Mouse (Mus musculus) gastrocnemius, postnatal 14 days (tissue): ENCODE data around the gene Nup43. TPM values are rescaled to one million over a fixed set of nuclear protein-coding genes. Genes with fewer than 3 reads are reported as not detected.
"Not testable (repeated sequence)": the region's sequence is repeated elsewhere in the genome, so short reads cannot be mapped to it uniquely, and the experiment has no call there.

Experiments
- DNase-seq: peaks from one replicate; pipeline ENCODE4 v3.0.0; 2021; ENCODE audit warnings: mixed read lengths
- intact Hi-C: fragments of 180-260 bp; cut with DNase I; formaldehyde crosslinking; loops from one replicate; pipeline ENCODE4 v1.15.1; 2025; ENCODE audit warnings: low total_unique reads
- long read RNA-seq, 2 experiments: library from polyadenylated mRNA; stranded (forward); transcript quantifications; one replicate each; pipeline ENCODE4 v2.0.0; 2021
- total RNA-seq, 2 experiments: library from RNA; stranded (reverse); gene quantifications; 2 replicates each; pipeline ENCODE4 v1.2.3; 2021

Gene Nup43
- 1 to 10 TPM; 4.7 to 5.8 TPM for total RNA-seq
- long read RNA-seq, experiment 1, transcript Nup43-201 (8 exons, 1,286 nt): major isoform, 6 of 8 reads
- long read RNA-seq, experiment 1, partial matches to known transcripts: 1 of 8 reads
- long read RNA-seq, experiment 1, other reads (novel, unspliced or antisense): 1 of 8 reads
- long read RNA-seq, experiment 2, partial matches to known transcripts: 0 of 3 reads
- long read RNA-seq, experiment 2, other reads (novel, unspliced or antisense): 0 of 3 reads

DNA sequence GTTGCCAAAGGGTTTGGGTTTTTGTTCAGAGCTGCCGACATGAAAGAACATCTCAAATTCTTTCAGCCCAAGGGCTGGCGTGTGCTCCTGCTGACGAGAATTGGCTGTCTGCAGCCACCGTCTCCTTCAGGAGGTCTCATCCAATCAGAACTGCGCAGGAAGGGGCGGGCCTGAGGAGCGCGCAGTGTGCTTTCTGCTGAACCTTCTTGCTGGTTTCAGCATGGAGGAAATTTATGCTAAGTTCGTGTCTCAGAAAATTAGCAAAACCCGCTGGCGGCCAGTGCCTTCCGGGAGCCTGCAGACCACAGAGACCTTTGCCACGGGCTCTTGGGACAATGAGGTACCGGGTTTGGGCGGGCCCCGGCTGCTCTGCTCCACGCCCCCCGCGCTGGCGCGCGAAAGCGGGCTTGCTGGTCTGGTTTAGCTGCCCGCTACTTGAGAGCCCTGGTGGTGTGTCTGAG lies at the start of gene Nup43:
Gene Nup43, plus strand, starts transcription at position 162 of the 461 bp plus-strand sequence.
- peak; percentile 89 for DNase-seq
- intact Hi-C loops: no loop called here

GRCm38 (mm10) chr10:7617556-7617955 lies 49.7 kb upstream of the Nup43 start:
- intact Hi-C loops, DNase-seq: not testable (repeated sequence)

DNA sequence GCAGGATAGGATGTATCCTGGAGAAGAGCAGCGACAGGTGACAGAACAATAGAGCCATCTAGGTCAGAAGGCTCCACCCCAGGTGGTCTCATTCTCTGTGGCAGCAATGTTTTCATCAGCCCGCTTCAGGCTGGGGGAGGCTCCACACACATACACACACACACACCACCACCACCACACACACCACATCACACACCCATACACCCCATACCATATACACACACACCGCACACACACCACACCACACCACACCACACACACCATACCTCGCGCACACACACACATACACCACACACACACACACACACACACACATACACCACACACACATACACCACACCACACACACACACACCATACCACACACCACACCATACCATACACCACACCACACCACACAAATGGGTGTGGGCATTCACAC lies 47.5 kb upstream of the Nup43 start:
- intact Hi-C loops: no loop called here
- DNase-seq: no peak

GRCm38 (mm10) chr10:7620723-7621122 lies 46.6 kb upstream of the Nup43 start:
- DNase-seq: no peak
- intact Hi-C loops: no loop called here

DNA sequence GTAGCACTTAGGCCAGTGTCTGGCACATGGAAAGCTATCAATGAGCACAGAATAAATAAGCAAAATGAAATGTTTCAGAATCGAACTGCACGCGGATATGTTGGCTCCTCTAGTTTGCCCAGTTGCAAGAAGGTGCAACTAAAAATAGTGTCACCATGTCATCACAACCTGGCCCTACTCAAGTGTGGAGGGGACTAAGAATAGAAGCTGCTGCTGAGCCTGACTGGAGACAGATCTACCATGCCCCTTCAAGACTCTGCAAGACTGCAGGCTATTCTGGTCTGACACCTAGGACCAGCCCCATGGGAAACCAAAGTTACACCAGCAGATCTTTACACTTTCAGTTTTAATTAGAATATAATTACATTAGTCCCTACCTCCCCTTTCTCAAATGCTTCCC lies 44.9 kb upstream of the Nup43 start:
- no peak for DNase-seq

DNA sequence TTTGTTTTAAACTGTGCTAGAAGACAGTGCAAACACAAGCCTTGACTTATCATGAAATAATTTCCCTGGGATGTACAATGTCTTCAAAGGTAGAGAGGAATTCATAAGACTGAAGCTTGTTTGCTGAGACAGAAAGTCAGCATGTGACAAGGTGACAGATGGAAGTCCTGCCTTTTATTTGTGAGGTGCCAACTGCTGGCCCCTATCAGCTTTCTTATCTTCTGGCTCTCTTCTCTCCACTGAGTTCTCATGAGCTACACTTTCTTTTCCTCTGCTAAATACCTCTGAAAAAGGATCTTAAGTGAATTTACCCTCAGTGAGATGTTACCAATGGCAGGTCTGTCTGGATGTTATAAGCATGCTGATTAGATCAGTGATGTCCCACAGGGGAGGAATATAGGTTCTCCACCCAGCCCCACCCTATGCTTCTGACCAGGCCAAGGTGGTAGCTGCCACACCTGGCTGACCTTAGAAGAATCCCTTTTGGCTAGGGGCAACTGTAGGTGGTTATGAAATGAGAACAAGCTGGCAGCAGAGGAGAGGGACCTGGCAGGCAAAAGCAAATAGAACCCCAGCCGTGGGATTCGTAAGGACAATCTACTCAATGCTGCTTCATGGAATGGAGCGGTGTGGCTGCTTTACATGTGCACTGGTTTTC lies 43.3 kb upstream of the Nup43 start:
- no peak for DNase-seq
- intact Hi-C loops: no loop called here

More for the DNA sequence above, 44.9 kb upstream of the Nup43 start:
- intact Hi-C loops: no loop called here

DNA sequence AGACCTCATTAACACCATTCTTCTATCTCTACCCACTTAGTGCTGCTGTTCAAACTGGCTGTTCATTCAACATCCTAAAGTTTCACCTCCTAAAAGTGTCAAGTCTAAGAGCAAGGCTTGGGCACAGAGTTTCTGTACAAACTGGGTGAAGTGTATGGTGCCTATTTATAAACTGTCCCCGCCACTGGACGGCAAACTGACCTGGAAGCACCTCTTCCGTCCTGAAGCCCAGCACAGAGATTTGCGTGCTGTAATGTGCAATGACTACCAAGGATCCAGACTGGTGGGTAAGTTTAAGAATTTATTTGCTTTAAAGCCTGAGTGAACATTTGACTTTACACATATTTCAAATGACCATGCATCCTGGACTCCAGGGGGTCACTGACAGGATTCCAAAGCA lies 38.2 kb upstream of the Nup43 start:
- DNase-seq: no peak
- intact Hi-C loops: no loop called here

DNA sequence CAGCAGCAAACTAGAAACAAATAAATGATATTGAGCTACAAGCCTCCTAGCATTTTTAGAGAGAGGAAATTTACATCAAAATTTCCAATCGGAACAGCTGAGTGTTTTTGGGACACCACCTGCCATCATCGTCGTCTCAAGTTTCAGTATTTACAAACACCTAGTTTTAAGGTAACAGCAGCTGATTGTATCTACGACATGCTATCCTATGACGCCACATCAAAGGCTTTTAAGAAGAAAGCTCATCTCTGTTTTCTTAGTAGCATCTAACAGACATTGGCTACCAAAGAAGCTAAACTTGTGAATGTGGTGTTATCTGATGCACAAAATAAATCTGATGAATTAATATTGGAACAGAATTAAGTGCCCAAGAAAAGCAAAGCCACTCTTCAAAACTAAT lies 37.0 kb upstream of the Nup43 start:
- intact Hi-C loops: no loop called here

DNA sequence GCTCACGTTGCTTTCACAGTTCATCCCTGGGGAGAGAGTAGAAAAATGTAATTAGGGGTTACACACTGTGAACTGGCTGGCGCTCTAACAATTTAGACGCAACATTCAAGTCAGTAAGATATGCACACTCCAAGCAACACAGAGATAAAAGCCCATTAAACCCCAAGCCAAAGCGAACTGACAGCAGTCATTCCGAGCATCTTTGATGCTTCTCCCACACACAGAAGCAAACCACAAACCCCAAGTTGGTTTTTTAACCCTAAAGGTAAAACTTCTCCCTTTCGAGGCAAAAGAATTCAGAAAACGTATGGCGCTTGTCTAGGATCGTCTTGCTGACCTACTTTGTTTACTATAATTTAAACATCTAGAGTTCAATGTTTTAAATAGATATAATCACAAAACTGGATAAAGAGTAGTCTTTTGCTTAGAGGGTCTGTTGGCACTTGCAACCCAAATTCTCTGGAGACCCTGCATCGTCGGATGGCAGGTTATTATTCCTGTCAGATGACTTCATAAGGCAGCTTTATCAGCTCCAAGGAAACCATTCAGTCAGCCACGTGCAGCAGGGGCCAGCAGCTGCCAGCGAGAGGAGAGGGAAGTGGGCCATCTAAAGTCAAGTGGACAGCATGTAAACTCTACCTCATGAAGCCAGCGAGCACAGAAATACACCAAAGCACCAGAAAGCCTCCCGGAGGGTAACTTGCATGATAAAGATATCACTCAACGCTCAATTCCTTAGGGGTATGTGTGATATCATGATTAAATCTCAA lies 36.2 kb upstream of the Nup43 start:
- DNase-seq: no peak
- intact Hi-C loops: no loop called here

More for the DNA sequence above, 37.0 kb upstream of the Nup43 start:
- no peak for DNase-seq

- intact Hi-C loops: no loop called here
- no peak for DNase-seq
These were observed 26.9 kb upstream of the Nup43 start for GRCm38 (mm10) chr10:7640366-7640765.

GRCm38 (mm10) chr10:7645911-7646310 lies 21.4 kb upstream of the Nup43 start:
- no peak for DNase-seq
- intact Hi-C loops: no loop called here

DNA sequence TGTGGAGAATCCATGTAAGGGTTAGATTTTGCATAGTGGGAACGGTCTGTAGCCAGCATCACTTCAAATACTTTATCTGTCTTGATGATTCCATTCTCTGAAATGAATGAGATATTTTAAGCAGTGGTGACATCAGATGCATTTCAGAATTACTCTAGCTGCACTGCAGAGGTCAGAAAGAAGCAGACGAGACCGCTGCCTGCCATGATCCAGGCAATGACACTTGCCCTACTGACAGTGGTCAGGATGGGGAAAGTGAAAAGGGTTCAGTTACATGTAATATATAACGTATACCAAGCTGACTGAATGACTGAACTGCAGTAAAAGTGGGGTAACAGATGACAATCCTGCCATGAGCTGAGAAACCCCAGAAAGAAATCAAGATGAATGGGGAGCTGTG lies 18.2 kb upstream of the Nup43 start:
- intact Hi-C loops: no loop called here
- no peak for DNase-seq

DNA sequence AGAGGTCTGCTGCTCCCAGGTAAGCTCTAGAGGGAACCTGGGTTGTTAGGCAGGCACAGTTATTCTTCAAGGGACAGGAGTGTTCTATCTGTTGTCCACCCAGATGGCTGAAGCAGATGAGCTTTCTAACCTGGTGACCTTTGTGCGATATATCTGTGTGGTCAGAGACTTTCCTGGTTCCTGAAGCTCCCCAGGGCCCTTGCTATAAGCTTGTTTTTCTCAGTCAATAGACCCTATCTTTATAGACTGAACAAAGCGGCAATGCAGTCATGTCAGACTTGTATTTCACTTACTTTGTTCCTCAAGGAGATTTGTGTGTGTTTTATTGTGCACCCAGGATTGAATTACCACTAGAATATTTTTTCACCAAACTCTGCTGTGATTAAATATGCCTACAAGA lies 16.2 kb upstream of the Nup43 start:
- DNase-seq: no peak
- intact Hi-C loops: no loop called here

DNA sequence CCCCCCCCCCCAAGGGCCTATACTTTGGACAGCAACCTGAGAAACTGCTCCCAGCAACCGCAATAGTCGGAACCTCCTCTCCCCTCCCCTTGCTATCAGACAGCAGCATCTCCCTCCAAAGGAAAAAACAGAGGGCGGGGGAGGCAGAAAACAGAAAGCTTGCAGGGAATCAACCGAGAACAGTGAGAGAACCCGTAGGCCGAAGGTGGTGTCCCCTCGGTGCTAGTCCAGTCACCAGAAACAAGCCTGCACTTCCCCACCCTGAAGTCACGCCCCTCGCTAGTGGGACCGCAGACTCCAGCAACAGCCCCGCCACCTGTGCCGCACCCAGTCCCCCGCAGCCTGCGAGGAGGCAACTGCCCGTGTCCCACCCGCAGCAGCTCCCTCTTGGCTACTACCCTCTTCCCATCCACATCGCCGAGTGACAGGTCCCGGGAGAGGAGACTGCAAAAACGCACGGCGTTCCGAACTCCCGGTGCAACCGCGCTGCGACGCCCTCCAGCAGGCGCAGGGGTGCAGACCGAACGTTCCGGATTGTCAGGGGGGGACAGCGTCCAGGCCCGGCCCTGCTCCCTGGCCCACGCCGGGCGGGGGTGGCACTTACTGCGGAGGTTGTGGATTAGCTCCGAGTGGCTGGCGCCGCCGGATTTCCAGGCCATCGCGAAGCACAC lies 4.7 kb upstream of the Nup43 start:
- intact Hi-C loops: no loop called here
- DNase-seq: no peak

GRCm38 (mm10) chr10:7663159-7664026 lies 3.9 kb upstream of the Nup43 start:
- DNase-seq: peak; percentile 93
- intact Hi-C loops: no loop called here

GRCm38 (mm10) chr10:7664027-7664526 lies 3.2 kb upstream of the Nup43 start:
- DNase-seq: no peak
- intact Hi-C loops: no loop called here

GRCm38 (mm10) chr10:7664889-7665288 lies 2.4 kb upstream of the Nup43 start:
- intact Hi-C loops: no loop called here
- no peak for DNase-seq

DNA sequence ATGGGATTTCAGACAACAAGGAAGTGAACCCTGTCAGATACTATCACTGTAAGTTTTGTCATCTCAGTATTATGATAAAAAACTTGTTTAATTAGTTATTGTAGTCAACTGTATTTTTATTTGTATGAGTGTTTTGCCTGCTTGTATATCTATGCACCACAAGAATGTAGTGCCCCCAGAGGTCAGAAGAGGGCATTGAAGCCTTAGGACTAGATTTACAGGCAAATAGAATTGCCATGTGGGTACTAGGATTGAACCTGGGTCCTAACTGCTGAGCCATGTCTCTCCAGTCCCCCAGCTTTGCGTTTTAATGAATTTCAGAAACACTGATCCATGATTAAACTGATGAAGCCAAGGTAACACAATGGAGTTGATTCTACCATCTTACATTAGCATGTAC lies 6.4 kb downstream of the Nup43 start:
- intact Hi-C loops: no loop called here
- DNase-seq: no peak

DNA sequence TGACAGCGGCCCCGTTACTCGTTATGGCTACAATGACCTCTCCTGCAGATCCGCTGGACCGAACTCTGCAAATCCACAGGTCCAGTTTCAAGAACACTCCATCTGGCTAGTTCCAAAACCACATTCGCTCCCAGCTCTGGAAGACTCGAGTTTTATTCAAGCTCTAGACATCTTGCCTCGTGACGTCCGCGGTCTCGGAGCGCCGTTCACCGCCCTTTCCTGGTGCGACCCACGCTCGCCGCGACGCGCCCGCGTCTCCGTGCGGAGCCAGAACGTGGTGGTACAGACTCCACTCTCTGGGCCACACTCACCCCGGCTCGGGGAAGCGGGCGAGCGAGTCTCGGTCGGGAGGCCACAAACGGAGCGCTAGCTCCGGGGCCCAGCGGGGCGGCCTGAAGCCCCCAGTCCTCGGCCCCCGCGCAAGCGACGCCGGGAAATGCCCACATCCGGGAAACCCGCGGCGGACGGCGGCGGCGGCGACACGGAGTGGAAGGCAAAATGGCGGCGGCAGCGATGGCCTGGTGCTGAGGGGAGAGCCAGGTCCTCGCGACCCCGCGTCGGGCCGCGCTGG lies 13.5 kb downstream of the Nup43 start, which contains the start of the genes Pcmt1 and Lats1:
Gene Pcmt1, minus strand, starts transcription at position 406 of the 571 bp plus-strand sequence.
Gene Lats1, plus strand, starts transcription at position 484 of the 571 bp plus-strand sequence.
- intact Hi-C loops: no loop called here
- peak; percentile 90 for DNase-seq
